Mouse (Mus musculus) bone marrow macrophage, adult 2 months (primary cell): ENCODE results near the gene Vgll2. TPM values are rescaled to one million over a fixed set of nuclear protein-coding genes. Genes with fewer than 3 reads are reported as not detected.

Source experiments
- H3K27ac ChIP-seq: 2 replicates; pipeline ENCODE4 v1.5.1; 2012; ENCODE audit warnings: low read depth, low read length; ENCODE audit not compliant: insufficient read depth
- H3K4me1 ChIP-seq: 2 replicates; pipeline ENCODE4 v1.6.1; 2012; ENCODE audit warnings: low read length; ENCODE audit not compliant: control insufficient read depth, insufficient read depth
- H3K4me3 ChIP-seq: 2 replicates; pipeline ENCODE4 v1.5.1; 2012; ENCODE audit warnings: mild to moderate bottlenecking, low read length, moderate library complexity; ENCODE audit not compliant: insufficient read depth
- CTCF ChIP-seq: IDR thresholded peaks from 2 replicates; pipeline ENCODE4 v1.5.1; 2012; ENCODE audit warnings: low read depth, mild to moderate bottlenecking, low read length, moderate library complexity
- POLR2A ChIP-seq: IDR thresholded peaks from 2 replicates; pipeline ENCODE4 v1.6.1; 2012; ENCODE audit warnings: mild to moderate bottlenecking, low read depth, low read length, borderline replicate concordance
- polyA plus RNA-seq: library from polyadenylated mRNA; stranded (reverse); fragments of >200 nt; gene quantifications from 2 replicates; pipeline ENCODE4 v1.2.4, GENCODE M21; 2012; ENCODE audit not compliant: missing spikeins, insufficient read depth, insufficient read length

Gene Vgll2
- polyA plus RNA-seq, 1 experiment, result not detected

- no peak for TF ChIP-seq CTCF
- TF ChIP-seq POLR2A, result no peak
- H3K4me1 ChIP-seq, result no peaks in the 10 kb centered on the region
- no peak overlapping the region for H3K4me3 ChIP-seq
- no peak overlapping the region for H3K27ac ChIP-seq
Measured at GRCm38 (mm10) chr10:52025291-52025690, 3.0 kb downstream of the Vgll2 start.

DNA sequence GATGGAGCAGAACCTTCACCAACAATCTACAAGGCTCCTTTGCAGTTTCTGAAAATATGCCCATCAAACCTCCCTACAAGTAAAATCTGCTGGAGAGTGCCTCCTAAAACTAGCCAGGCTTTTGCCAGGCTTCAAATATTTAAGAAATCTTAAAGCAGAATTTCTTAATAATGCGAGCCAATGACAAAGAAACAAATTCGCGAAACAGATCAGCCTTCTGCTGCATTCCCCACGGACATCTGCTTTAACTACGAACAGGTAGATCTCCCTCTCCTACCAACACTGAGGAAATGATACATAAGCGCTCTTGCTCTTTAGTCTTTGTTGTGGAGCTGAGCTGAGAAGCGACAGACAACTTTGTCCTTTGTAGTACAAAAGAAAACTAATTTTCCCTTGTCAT lies 3.5 kb downstream of the Vgll2 start:
- Histone ChIP-seq H3K27ac (no peak overlapping the region), H3K4me3 (no peak overlapping the region), H3K4me1 (no peaks in the 10 kb centered on the region)
- no peak for TF ChIP-seq CTCF
- no peak for TF ChIP-seq POLR2A

- Histone ChIP-seq H3K4me1 (no peaks in the 10 kb centered on the region), H3K4me3 (no peak overlapping the region), H3K27ac (no peak overlapping the region)
- TF ChIP-seq CTCF (no peak), POLR2A (no peak)
Measured at GRCm38 (mm10) chr10:52027161-52028035, 5.1 kb downstream of the Vgll2 start.

DNA sequence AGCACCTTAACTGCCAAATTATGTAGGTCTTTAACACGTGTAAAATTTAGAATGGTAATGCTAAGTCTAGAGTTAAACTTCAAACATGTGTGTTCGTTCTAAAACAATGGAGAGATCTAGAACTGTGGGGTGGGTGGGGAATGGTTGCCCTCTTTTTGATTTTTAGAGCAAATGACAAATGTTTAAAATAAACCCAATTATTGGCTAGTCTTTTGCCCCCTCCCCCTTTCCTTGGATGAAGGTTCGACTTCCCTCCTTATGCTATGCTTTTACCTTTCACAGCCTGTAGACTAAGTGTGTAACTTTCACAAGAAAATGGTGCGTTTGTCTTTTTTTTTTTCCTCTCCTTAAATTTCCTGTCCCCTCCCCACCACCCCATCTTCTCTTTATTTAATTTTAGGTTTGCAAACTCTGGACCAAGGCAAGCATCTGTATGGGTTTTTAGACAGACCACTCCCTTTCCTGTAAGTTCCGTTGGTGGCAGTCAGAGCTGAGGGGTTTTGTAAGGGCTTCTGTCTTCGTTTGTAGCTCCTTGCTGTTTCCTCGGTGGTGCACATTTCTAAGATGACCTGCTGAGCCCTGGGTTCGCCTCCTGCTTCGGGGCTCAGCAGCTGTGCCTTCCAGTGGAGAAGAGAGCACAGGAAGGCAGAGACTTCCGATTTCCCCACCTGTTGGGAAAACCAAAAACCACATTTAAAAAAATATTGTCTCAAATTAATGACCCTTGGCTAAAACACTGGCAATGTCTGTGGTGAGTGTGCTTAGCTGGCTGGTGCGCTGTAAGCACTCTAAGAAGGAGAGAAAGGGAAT lies 6.5 kb downstream of the Vgll2 start:
- no peak overlapping the region for H3K27ac ChIP-seq
- TF ChIP-seq POLR2A (no peak), CTCF (no peak)
- H3K4me3 ChIP-seq, result no peak overlapping the region
- H3K4me1 ChIP-seq, result no peaks in the 10 kb centered on the region

DNA sequence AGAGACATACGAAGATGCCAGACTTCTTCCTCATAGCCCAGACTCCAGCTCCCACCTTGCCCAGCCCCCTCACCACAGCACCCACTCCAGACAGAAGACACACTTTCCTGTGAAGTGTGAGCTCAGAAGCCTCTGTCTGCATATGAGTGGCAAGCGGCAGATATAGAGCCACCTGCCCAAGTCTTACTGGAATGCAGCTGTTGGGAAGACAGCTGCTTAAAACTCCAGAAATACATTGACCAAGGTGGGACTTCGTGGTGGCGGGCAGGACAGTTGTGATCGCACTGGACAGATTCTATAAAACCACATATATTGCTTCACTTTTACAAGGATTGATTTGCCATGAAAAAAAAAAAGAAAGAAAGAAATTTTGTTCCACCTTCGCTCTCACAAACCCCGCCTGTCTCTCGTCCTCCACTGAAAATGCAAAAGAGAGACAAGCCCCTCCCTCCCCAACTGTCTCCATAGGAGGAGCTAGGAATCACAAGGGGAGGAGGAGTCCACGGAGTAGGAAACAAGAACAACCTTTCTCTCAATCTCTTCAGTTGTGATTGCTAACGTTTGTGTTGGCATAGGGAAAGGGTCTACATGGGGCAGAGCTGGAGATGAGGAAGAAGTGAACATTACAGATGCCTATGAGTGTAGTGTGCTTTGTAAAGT lies 7.2 kb downstream of the Vgll2 start:
- TF ChIP-seq CTCF (no peak), POLR2A (no peak)
- no peak overlapping the region for H3K27ac ChIP-seq
- no peaks in the 10 kb centered on the region for H3K4me1 ChIP-seq
- no peak overlapping the region for H3K4me3 ChIP-seq

DNA sequence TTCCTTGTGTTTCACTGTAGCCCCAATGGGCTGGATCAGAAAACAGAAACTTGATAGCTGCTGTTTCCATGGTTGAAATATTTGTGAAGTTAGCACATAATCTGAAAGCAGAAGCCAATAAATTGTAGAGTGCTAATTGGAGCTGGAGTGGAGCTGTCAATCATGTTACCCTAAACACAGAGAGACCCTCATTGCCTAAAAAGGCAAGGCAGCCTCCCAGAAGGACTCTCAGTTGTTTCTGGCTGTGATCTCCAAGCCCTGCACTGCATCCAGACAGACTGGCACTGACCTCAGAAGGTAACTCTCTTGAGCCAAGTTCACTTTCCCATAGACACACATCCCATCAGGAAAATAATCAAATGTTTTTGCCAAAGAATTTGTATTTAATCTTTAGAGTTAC lies 11.4 kb downstream of the Vgll2 start:
- TF ChIP-seq POLR2A (no peak), CTCF (no peak)
- Histone ChIP-seq H3K27ac (no peak overlapping the region), H3K4me3 (no peak overlapping the region), H3K4me1 (no peaks in the 10 kb centered on the region)

- Histone ChIP-seq H3K4me1 (no peaks in the 10 kb centered on the region), H3K4me3 (no peak overlapping the region), H3K27ac (no peak overlapping the region)
Measured at GRCm38 (mm10) chr10:52039392-52039791, 17.1 kb downstream of the Vgll2 start.

GRCm38 (mm10) chr10:52043086-52043485 lies 20.8 kb downstream of the Vgll2 start:
- TF ChIP-seq CTCF (no peak), POLR2A (no peak)
- Histone ChIP-seq H3K27ac (no peak overlapping the region), H3K4me3 (no peak overlapping the region), H3K4me1 (no peaks in the 10 kb centered on the region)

More at GRCm38 (mm10) chr10:52039392-52039791, 17.1 kb downstream of the Vgll2 start:
- TF ChIP-seq POLR2A (no peak), CTCF (no peak)

DNA sequence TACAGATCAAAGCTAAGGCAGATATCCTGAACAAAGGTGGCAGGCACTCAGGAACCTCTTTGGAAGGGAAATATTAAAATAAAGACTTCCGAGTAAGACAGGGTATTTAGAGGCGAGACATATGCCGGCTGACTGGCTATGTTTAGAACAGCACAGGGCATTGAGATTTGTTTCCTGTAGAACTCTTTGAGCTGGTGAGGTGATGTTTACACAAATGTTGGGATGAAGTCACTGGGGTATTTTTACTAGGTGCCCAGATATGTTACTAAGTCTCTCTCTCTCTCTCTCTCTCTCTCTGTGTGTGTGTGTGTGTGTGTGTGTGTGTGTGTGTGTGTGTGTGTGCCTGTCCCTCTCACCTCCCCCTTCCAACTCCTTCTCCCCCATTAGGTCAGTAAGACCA lies 26.0 kb downstream of the Vgll2 start:
- Histone ChIP-seq H3K27ac (no peak overlapping the region), H3K4me1 (no peaks in the 10 kb centered on the region)
- TF ChIP-seq CTCF (no peak), POLR2A (no peak)

DNA sequence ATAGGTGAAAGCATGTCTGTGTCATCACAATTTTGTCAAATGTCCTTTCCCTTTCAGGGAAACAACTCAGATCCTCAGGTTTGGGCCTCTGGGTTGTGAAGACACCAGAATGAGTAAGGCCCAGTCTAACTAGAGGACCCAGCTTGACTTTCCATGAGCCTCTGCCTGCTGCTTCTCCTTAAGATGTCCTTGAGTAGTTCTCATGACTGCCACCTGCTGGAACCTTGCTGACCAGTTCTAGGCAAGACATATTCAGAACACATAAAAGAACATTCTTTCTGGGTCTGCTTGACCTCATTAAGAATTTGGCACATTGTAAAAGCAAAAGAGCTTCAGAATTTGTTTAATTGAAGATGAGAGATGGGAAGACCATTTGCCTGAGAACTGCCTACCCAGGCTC lies 50.2 kb downstream of the Vgll2 start:
- TF ChIP-seq POLR2A, result no peak
- TF ChIP-seq CTCF, result no peak
- Histone ChIP-seq H3K4me3 (no peak overlapping the region), H3K4me1 (no peaks in the 10 kb centered on the region), H3K27ac (no peak overlapping the region)

More for the DNA sequence above, 26.0 kb downstream of the Vgll2 start:
- no peak overlapping the region for H3K4me3 ChIP-seq

Other genes with a start within 250 kb of the Vgll2 start
- not detected in 2 replicates for gene Ros1, start 172.7 kb downstream of the Vgll2 start, polyA plus RNA-seq
- not detected in 2 replicates for gene Dcbld1, start 211.1 kb downstream of the Vgll2 start, polyA plus RNA-seq